Mouse (Mus musculus) MEL (cell line): ENCODE results near the gene Gm3045. TPM values are rescaled to one million over a fixed set of nuclear protein-coding genes. Genes with fewer than 3 reads are reported as not detected.

Experiments used
- DNase-seq: peaks from one replicate; pipeline ENCODE4 v3.0.0; 2011; ENCODE audit warnings: low read depth, low spot score
- H3K27ac ChIP-seq: 2 replicates; pipeline ENCODE4 v1.5.1; 2012; ENCODE audit warnings: low read depth, mild to moderate bottlenecking, control low read depth, low read length, moderate library complexity; ENCODE audit not compliant: control insufficient read depth
- H3K27me3 ChIP-seq, 2 experiments: fragments of 150-350 bp in 1 of 2; sonication (generic) in 1 of 2; 2 replicates each; pipeline ENCODE4 v1.6.1; 2012; ENCODE audit warnings: low read length in 2 of 2, mild to moderate bottlenecking in 2 of 2, improper control_type of control experiment in 1 of 2, moderate library complexity in 1 of 2; ENCODE audit not compliant: insufficient read depth in 2 of 2, control insufficient read depth in 1 of 2
- H3K36me3 ChIP-seq, 2 experiments: 2 replicates each; pipeline ENCODE4 v1.6.1; 2012 to 2014; ENCODE audit warnings: low read length in 2 of 2, improper control_type of control experiment in 1 of 2, inconsistent platforms in 1 of 2, mild to moderate bottlenecking in 1 of 2; ENCODE audit not compliant: insufficient read depth in 2 of 2, control insufficient read depth in 1 of 2
- H3K4me1 ChIP-seq, 2 experiments: fragments of 150-350 bp in 1 of 2; sonication (generic) in 1 of 2; 2 replicates each; pipeline ENCODE4 v1.6.1; 2012; ENCODE audit warnings: low read length in 2 of 2, improper control_type of control experiment in 1 of 2, mild to moderate bottlenecking in 1 of 2; ENCODE audit not compliant: insufficient read depth in 2 of 2, control insufficient read depth in 1 of 2
- H3K4me3 ChIP-seq, 2 experiments: fragments of 150-350 bp in 1 of 2; sonication (generic) in 1 of 2; 2 replicates each; pipeline ENCODE4 v1.5.1; 2012; ENCODE audit warnings: low read depth in 2 of 2, low read length in 2 of 2, mild to moderate bottlenecking in 2 of 2, moderate library complexity in 2 of 2, control low read depth in 1 of 2, improper control_type of control experiment in 1 of 2; ENCODE audit not compliant: control insufficient read depth in 1 of 2, insufficient read depth in 1 of 2
- H3K79me2 ChIP-seq: 2 replicates; pipeline ENCODE4 v1.6.1; 2012; ENCODE audit warnings: mild to moderate bottlenecking, low read length, moderate library complexity; ENCODE audit not compliant: control insufficient read depth, poor library complexity, insufficient read depth
- H3K9ac ChIP-seq: 2 replicates; pipeline ENCODE4 v1.6.1; 2012; ENCODE audit warnings: low read depth, mild to moderate bottlenecking, control low read depth, low read length, moderate library complexity; ENCODE audit not compliant: control insufficient read depth, poor library complexity, severe bottlenecking
- H3K9me3 ChIP-seq: fragments of 150-350 bp; sonication (generic); replicated peaks from 2 replicates; pipeline ENCODE4 v1.6.1; 2012; ENCODE audit warnings: mild to moderate bottlenecking, low read length, improper control_type of control experiment, moderate library complexity; ENCODE audit not compliant: insufficient read depth
- CTCF ChIP-seq, 3 experiments: IDR thresholded peaks in 2 of 3; conservative IDR thresholded peaks in 1 of 3; 2 replicates each; pipeline ENCODE4 v1.5.1; 2011 to 2012; ENCODE audit warnings: low read length in 3 of 3, low read depth in 2 of 3, mild to moderate bottlenecking in 2 of 3, improper control_type of control experiment in 1 of 3, inconsistent platforms in 1 of 3, mixed read lengths in 1 of 3, moderate library complexity in 1 of 3; ENCODE audit not compliant: control insufficient read depth in 1 of 3, insufficient read depth in 1 of 3, poor library complexity in 1 of 3, severe bottlenecking in 1 of 3
- E2F4 ChIP-seq: IDR thresholded peaks from 2 replicates; pipeline ENCODE4 v1.6.1; 2011; ENCODE audit warnings: low read depth, low read length, improper control_type of control experiment, borderline replicate concordance
- ELF1 ChIP-seq: IDR thresholded peaks from 2 replicates; pipeline ENCODE4 v1.6.1; 2014; ENCODE audit warnings: low read depth, mild to moderate bottlenecking, inconsistent platforms, low read length, improper control_type of control experiment, moderate library complexity
- GABPA ChIP-seq: IDR thresholded peaks from 2 replicates; pipeline ENCODE4 v1.6.1; 2012; ENCODE audit warnings: low read depth, mild to moderate bottlenecking, inconsistent platforms, low read length, improper control_type of control experiment, moderate library complexity
- HCFC1 ChIP-seq: IDR thresholded peaks from 2 replicates; pipeline ENCODE4 v1.6.1; 2012; ENCODE audit warnings: low read depth, mild to moderate bottlenecking, inconsistent platforms, low read length, improper control_type of control experiment, moderate library complexity
- JUND ChIP-seq: IDR thresholded peaks from 2 replicates; pipeline ENCODE4 v1.6.1; 2011; ENCODE audit warnings: low read depth, mild to moderate bottlenecking, improper control_type of control experiment, low read length
- KAT2A ChIP-seq: conservative IDR thresholded peaks from 2 replicates; pipeline ENCODE4 v1.6.1; 2012; ENCODE audit warnings: low read depth, low read length, improper control_type of control experiment, inconsistent platforms
- MXI1 ChIP-seq: IDR thresholded peaks from 2 replicates; pipeline ENCODE4 v1.6.1; 2011; ENCODE audit warnings: mild to moderate bottlenecking, low read depth, low read length, improper control_type of control experiment
- MYB ChIP-seq: IDR thresholded peaks from 2 replicates; pipeline ENCODE4 v1.6.1; 2011; ENCODE audit warnings: mild to moderate bottlenecking, low read depth, low read length, improper control_type of control experiment
- NRF1 ChIP-seq: IDR thresholded peaks from 2 replicates; pipeline ENCODE4 v1.6.1; 2014; ENCODE audit warnings: low read depth, mild to moderate bottlenecking, inconsistent platforms, low read length, improper control_type of control experiment, moderate library complexity; ENCODE audit not compliant: poor library complexity, insufficient read depth, severe bottlenecking
- POLR2A ChIP-seq, 2 experiments: IDR thresholded peaks; 2 replicates each; pipeline ENCODE4 v1.6.1; 2011 to 2012; ENCODE audit warnings: low read length in 2 of 2, mild to moderate bottlenecking in 2 of 2, control low read depth in 1 of 2, improper control_type of control experiment in 1 of 2, low read depth in 1 of 2, moderate library complexity in 1 of 2; ENCODE audit not compliant: control insufficient read depth in 1 of 2, insufficient read depth in 1 of 2, poor library complexity in 1 of 2
- POLR2AphosphoS2 ChIP-seq: IDR thresholded peaks from 2 replicates; pipeline ENCODE4 v1.6.1; 2011; ENCODE audit warnings: low read length, improper control_type of control experiment
- RAD21 ChIP-seq: IDR thresholded peaks from 2 replicates; pipeline ENCODE4 v1.6.1; 2011; ENCODE audit warnings: mild to moderate bottlenecking, low read depth, low read length, improper control_type of control experiment
- TCF12 ChIP-seq: IDR thresholded peaks from 2 replicates; pipeline ENCODE4 v1.6.1; 2014; ENCODE audit warnings: low read depth, mild to moderate bottlenecking, inconsistent platforms, low read length, improper control_type of control experiment, moderate library complexity
- UBTF ChIP-seq: IDR thresholded peaks from 2 replicates; pipeline ENCODE4 v1.6.1; 2012; ENCODE audit warnings: low read depth, mild to moderate bottlenecking, inconsistent platforms, low read length, improper control_type of control experiment, moderate library complexity, borderline replicate concordance; ENCODE audit not compliant: insufficient read depth
- USF1 ChIP-seq: IDR thresholded peaks from 2 replicates; pipeline ENCODE4 v1.6.1; 2014; ENCODE audit warnings: low read depth, mild to moderate bottlenecking, inconsistent platforms, low read length, improper control_type of control experiment, moderate library complexity
- USF2 ChIP-seq, 2 experiments: IDR thresholded peaks; 2 replicates each; pipeline ENCODE4 v1.6.1; 2011 to 2012; ENCODE audit warnings: improper control_type of control experiment in 2 of 2, low read length in 2 of 2, borderline replicate concordance in 1 of 2, inconsistent platforms in 1 of 2, low read depth in 1 of 2, mild to moderate bottlenecking in 1 of 2; ENCODE audit not compliant: insufficient read depth in 1 of 2
- ZC3H11A ChIP-seq: IDR thresholded peaks from 2 replicates; pipeline ENCODE4 v1.6.1; 2012; ENCODE audit warnings: low read depth, mild to moderate bottlenecking, inconsistent platforms, low read length, improper control_type of control experiment
- ZKSCAN1 ChIP-seq: IDR thresholded peaks from 2 replicates; pipeline ENCODE4 v1.6.1; 2012; ENCODE audit warnings: low read depth, mild to moderate bottlenecking, inconsistent platforms, low read length, improper control_type of control experiment, moderate library complexity
- ZNF384 ChIP-seq: IDR thresholded peaks from 2 replicates; pipeline ENCODE4 v1.6.1; 2012; ENCODE audit warnings: low read depth, mild to moderate bottlenecking, inconsistent platforms, low read length, improper control_type of control experiment
- polyA plus RNA-seq, 2 experiments: library from polyadenylated mRNA; stranded (reverse) in 1 of 2; unstranded in 1 of 2; fragments of >175 nt in 1 of 2; fragments of >200 nt in 1 of 2; gene quantifications; 2 replicates each; pipeline versions ENCODE4 v1.2.1 to v1.2.4; 2012; ENCODE audit warnings: low replicate concordance in 2 of 2, low read depth in 1 of 2; ENCODE audit not compliant: insufficient read length in 2 of 2, insufficient read depth in 1 of 2, missing spikeins in 1 of 2
- total RNA-seq: library from RNA; depleted of rRNA; stranded (reverse); fragments of 300-350 nt; gene quantifications from 2 replicates; pipeline ENCODE4 v1.2.3, GENCODE M21; 2012

Gm3045 gene
- total and polyA plus RNA-seq, 3 experiments = not detected

DNA sequence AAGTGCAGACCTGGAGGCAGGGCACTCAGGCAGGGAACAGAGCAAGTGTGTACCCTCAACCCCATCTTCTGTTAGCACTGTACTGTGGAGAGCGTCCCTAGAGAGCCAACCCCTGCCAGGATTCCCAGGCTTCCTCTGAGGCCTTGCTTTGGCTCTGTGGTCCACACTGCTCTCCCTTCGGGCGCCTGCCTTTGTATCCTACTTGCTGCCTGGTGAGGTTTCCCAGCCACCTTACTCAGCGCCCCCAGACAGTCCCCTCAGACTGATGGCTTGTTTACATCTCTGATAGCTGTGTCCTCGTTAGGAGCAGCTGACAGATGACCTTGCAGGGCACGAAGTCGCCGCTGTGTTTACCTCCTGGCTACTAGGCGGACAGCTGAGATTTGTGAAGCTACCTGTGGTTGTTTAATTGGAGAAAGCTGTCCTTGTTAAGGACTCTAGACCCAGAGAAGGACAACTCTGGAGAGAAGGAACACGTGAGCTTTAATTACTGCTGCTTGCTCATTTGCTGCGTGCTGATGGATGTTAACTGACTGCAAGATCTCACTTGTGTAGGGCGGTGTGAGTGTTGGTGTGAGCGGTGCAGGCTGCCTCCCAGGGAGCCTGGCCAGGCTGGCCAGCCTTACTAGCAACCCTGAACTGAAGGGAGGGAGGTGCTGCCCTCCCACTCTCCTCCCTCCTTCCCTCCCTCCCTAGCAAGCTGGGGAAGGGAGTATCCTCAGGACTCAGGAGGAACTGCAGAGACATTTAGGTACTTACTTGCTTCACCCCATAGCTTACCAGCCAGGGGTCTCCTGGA is 7.5 kb upstream of the Gm3045 start:
- H3K4me1 ChIP-seq = no peaks in the 10 kb centered on the region

GRCm38 (mm10) chr13:56419538-56419937 is 6.9 kb upstream of the Gm3045 start:
- Histone ChIP-seq H3K27ac (no peak overlapping the region), H3K4me3 (no peak overlapping the region), H3K9me3 (no peaks in the 10 kb centered on the region), H3K4me1 (no peaks in the 10 kb centered on the region), H3K79me2 (no peaks in the 10 kb centered on the region), H3K27me3 (no peaks in the 10 kb centered on the region), H3K36me3 (no peaks in the 10 kb centered on the region), H3K9ac (no peak overlapping the region)
- DNase-seq = no peak
- TF ChIP-seq GABPA = no peak
- no peak for TF ChIP-seq ZKSCAN1
- TF ChIP-seq ELF1 = no peak
- TF ChIP-seq RAD21 = no peak
- no peak for TF ChIP-seq HCFC1
- no peak for TF ChIP-seq POLR2A (IDR thresholded peaks at IDR 0.05; ENCODE audit: control insufficient read depth in 1 of 2, insufficient read depth in 1 of 2, low read depth in 1 of 2, low read length in 2 of 2, poor library complexity in 1 of 2)
- TF ChIP-seq ZNF384 = no peak
- TF ChIP-seq ZC3H11A = no peak
- TF ChIP-seq USF2 (IDR thresholded peaks at IDR 0.05; ENCODE audit: borderline replicate concordance in 1 of 2, insufficient read depth in 1 of 2, low read depth in 1 of 2, low read length in 2 of 2) = no peak
- TF ChIP-seq POLR2AphosphoS2 = no peak
- TF ChIP-seq NRF1 = no peak
- TF ChIP-seq TCF12 = no peak
- no peak for TF ChIP-seq JUND
- TF ChIP-seq KAT2A = no peak

More for the DNA sequence above, 7.5 kb upstream of the Gm3045 start:
- Histone ChIP-seq H3K9ac (no peak overlapping the region), H3K79me2 (no peaks in the 10 kb centered on the region), H3K27me3 (no peaks in the 10 kb centered on the region), H3K27ac (no peak overlapping the region), H3K36me3 (no peaks in the 10 kb centered on the region), H3K4me3 (no peak overlapping the region), H3K9me3 (no peaks in the 10 kb centered on the region)
- no peak for TF ChIP-seq E2F4
- TF ChIP-seq NRF1 = no peak
- TF ChIP-seq TCF12 = no peak
- no peak for TF ChIP-seq MYB
- TF ChIP-seq RAD21 = no peak
- TF ChIP-seq USF1 = no peak
- no peak for TF ChIP-seq MXI1
- TF ChIP-seq UBTF = no peak
- no peak for TF ChIP-seq CTCF (IDR thresholded peaks at IDR 0.05 in 2 of 3, conservative IDR thresholded peaks at IDR 0.05 in 1 of 3; ENCODE audit: control insufficient read depth in 1 of 3, insufficient read depth in 1 of 3, low read depth in 2 of 3, low read length in 3 of 3, poor library complexity in 1 of 3, severe bottlenecking in 1 of 3)
- no peak for TF ChIP-seq JUND
- DNase-seq = no peak
